Mouse (Mus musculus): ENCODE measurements around the gene Thoc5.

- no peak for TF ChIP-seq CTCF (IDR thresholded peaks at IDR 0.05; ENCODE audit: low read depth, low read length)
- TF ChIP-seq POLR2A (IDR thresholded peaks at IDR 0.05; ENCODE audit: extremely low read depth, insufficient read depth, low read length): no peak
Observed at GRCm38 (mm10) chr11:4973871-4974256, 78.7 kb downstream of the Thoc5 start.
